Mouse (Mus musculus): ENCODE data around the gene Anp32e.

GRCm38 (mm10) chr3:95930471-95930789 is 1.4 kb downstream of the Anp32e start:
- no peak for TF ChIP-seq CTCF (IDR thresholded peaks at IDR 0.05)
- TF ChIP-seq EP300 (IDR thresholded peaks at IDR 0.05) = no peak

Measured in lung, postnatal 0 days (tissue).